In genomic region chr17:45682843-45683242, GRCm38 (mm10) we compare ENCODE assay signal across 34 mouse cellular contexts. TPM values are rescaled to one million over a fixed set of nuclear protein-coding genes. Genes with fewer than 3 reads are reported as not detected.
"Had no signal": no experiment of that assay in that cellular context is flagged by ENCODE, and none has a peak within 500 bp of the region (broad histone marks: within the 10 kb centered on the region; RNA-seq: fewer than 3 reads in every experiment).

No protein-coding gene starts in this region.

- H3K9ac ChIP-seq: heart, embryonic 13.5 days; heart, embryonic 15.5 days; hindbrain, embryonic 13.5 days; hindbrain, embryonic 15.5 days; intestine, embryonic 15.5 days; limb, embryonic 13.5 days; limb, embryonic 15.5 days had no signal

- H3K4me3 ChIP-seq: heart, embryonic 13.5 days; heart, embryonic 15.5 days; hindbrain, embryonic 15.5 days; intestine, embryonic 15.5 days; layer of hippocampus, adult 2 months; left cerebral cortex, adult 2 months; limb, embryonic 13.5 days; limb, embryonic 15.5 days had no signal

- H3K27ac ChIP-seq: heart, embryonic 13.5 days; heart, embryonic 15.5 days; hindbrain, embryonic 13.5 days; hindbrain, embryonic 15.5 days; hindbrain, postnatal 0 days; intestine, embryonic 15.5 days; layer of hippocampus, adult 2 months; left cerebral cortex, adult 2 months; limb, embryonic 13.5 days; limb, embryonic 15.5 days had no signal

- H3K27me3 ChIP-seq: heart, embryonic 13.5 days; heart, embryonic 15.5 days; hindbrain, embryonic 13.5 days; hindbrain, embryonic 15.5 days; intestine, embryonic 15.5 days; limb, embryonic 13.5 days; limb, embryonic 15.5 days had no signal

- H3K36me3 ChIP-seq: heart, embryonic 15.5 days; intestine, embryonic 15.5 days had no signal

- H3K9me3 ChIP-seq: heart, embryonic 15.5 days; hindbrain, embryonic 13.5 days; hindbrain, embryonic 15.5 days; intestine, embryonic 15.5 days; limb, embryonic 13.5 days; limb, embryonic 15.5 days had no signal

- DNase-seq: gastrocnemius, postnatal 10 days; gastrocnemius, postnatal 25 days; heart, adult 18-20 months; heart, postnatal 14 days; heart, postnatal 36 days; kidney, adult 18-20 months; kidney, adult 8-10 months; kidney, postnatal 10 days; kidney, postnatal 25 days; kidney, postnatal 4 days; left cerebral cortex, postnatal 4 days had no signal

- H3K4me2 ChIP-seq: heart, embryonic 11.5 days; heart, embryonic 13.5 days; heart, embryonic 15.5 days; hindbrain, embryonic 15.5 days; intestine, embryonic 15.5 days; limb, embryonic 13.5 days; limb, embryonic 15.5 days had no signal

- ATAC-seq: forebrain, embryonic 16.5 days; hindbrain, postnatal 0 days; inflammation-experienced regulatory T-cells, adult 6 months; intestine, embryonic 15.5 days; intestine, postnatal 0 days had no signal

RNA-seq across cellular contexts. Expression of gene Capn11, which starts 23.7 kb away (rescaled TPM):
- total RNA-seq: granulocyte monocyte progenitor cell, adult 5-6 weeks; heart, postnatal 36 days; liver, adult 2 months had no signal
- polyA plus RNA-seq: heart, postnatal 0 days; inflammation-experienced regulatory T-cells, adult 6 months; intestine, postnatal 0 days; kidney, embryonic 14.5 days had no signal

RNA-seq across cellular contexts. Expression of gene 1600014C23Rik, which starts 50.8 kb away (rescaled TPM):
- total RNA-seq: gastrocnemius, postnatal 10 days; gastrocnemius, postnatal 25 days; gastrocnemius, postnatal 4 days; granulocyte monocyte progenitor cell, adult 5-6 weeks; heart, postnatal 36 days; hematopoietic stem cell, adult 5-6 weeks; hindbrain, postnatal 0 days; layer of hippocampus, adult 2 months; layer of hippocampus, postnatal 10 days; left cerebral cortex, adult 2 months; left cerebral cortex, postnatal 4 days; liver, adult 2 months had no signal
- polyA plus RNA-seq: hindbrain, embryonic 13.5 days; inflammation-experienced regulatory T-cells, adult 6 months; intestine, postnatal 0 days; kidney, embryonic 16.5 days; limb, embryonic 11.5 days; limb, embryonic 13.5 days; limb, embryonic 15.5 days; liver, adult 2 months had no signal
